Mouse (Mus musculus) liver, embryonic 15.5 days (tissue): ENCODE results near the gene Gm28051. TPM values are rescaled to one million over a fixed set of nuclear protein-coding genes. Genes with fewer than 3 reads are reported as not detected.

Experiments
- microRNA counts: library from miRNA; unstranded; fragments of <30 nt; microRNA quantifications from one replicate; lab custom pipeline; 2016
- microRNA-seq: library from miRNA; unstranded; fragments of <30 nt; microRNA quantifications from one replicate; pipeline ENCODE4, GENCODE M21; 2016
- polyA plus RNA-seq: library from polyadenylated mRNA; unstranded; fragments of >200 nt; fragmentation: Nextera tagmentation; extraction: Ambion mirVana; gene quantifications from 2 replicates; pipeline ENCODE4 v1.2.1, GENCODE M21; 2015

The Gm28051 gene
- polyA plus RNA-seq, 1 experiment from 2014 or later = not detected

MicroRNA genes within 50 kb of the gene (microRNA counts, 519-probe panel; counts per million panel counts)
- not detected for microRNA mmu-miR-1936 (lab: Ali Mortazavi, UCI)

Small RNA genes within 50 kb of the gene (microRNA-seq; reads per million reads assigned to microRNA genes)
- gene Mir1936 = not detected

Other genes starting within 250 kb of the Gm28051 start
- 2.5 and 2.6 TPM in 2 replicates for gene Chga, start 202.8 kb downstream of the Gm28051 start, polyA plus RNA-seq
- 4.0 and 5.2 TPM in 2 replicates for gene Itpk1, start 52.8 kb downstream of the Gm28051 start, polyA plus RNA-seq
- gene Moap1, start 14.1 kb downstream of the Gm28051 start, polyA plus RNA-seq = 7.6 and 8.4 TPM in 2 replicates
- 5.6 and 5.7 TPM in 2 replicates for gene Tmem251, start 14.0 kb downstream of the Gm28051 start, polyA plus RNA-seq
- 12.7 and 12.8 TPM in 2 replicates for gene Gon7, start within 50 bp of the Gm28051 start, polyA plus RNA-seq
- gene Ubr7, start 202 bp upstream of the Gm28051 start, polyA plus RNA-seq = 18.2 and 18.9 TPM in 2 replicates
- 7.1 and 7.2 TPM in 2 replicates for gene Gm20604, start 907 bp upstream of the Gm28051 start, polyA plus RNA-seq
- gene Btbd7, start 120.7 kb upstream of the Gm28051 start, polyA plus RNA-seq = 4.2 and 4.8 TPM in 2 replicates
- gene Cox8c, start 141.6 kb upstream of the Gm28051 start, polyA plus RNA-seq = not detected in 2 replicates
- gene Unc79, start 191.1 kb upstream of the Gm28051 start, polyA plus RNA-seq = 0.01 TPM in 1 of 2 replicates, not detected in the other